Mouse (Mus musculus): ENCODE measurements around the gene Pabpc6. TPM values are rescaled to one million over a fixed set of nuclear protein-coding genes. Genes with fewer than 3 reads are reported as not detected.

The Pabpc6 gene
- not detected in 2 replicates for total RNA-seq (2017)

- ATAC-seq (replicated peaks in 1 of 2; ENCODE audit: insufficient read depth in 1 of 2, low FRiP score in 2 of 2, low TSS enrichment in 1 of 2, low read depth in 1 of 2, poor library complexity in 2 of 2, severe bottlenecking in 2 of 2): no peak
Observed at GRCm38 (mm10) chr17:9669283-9669905, at the start of gene Pabpc6. Gene Pabpc6, minus strand, starts transcription at chr17:9669717.

- ATAC-seq (replicated peaks in 1 of 2; ENCODE audit: insufficient read depth in 1 of 2, low FRiP score in 2 of 2, low TSS enrichment in 1 of 2, low read depth in 1 of 2, poor library complexity in 2 of 2, severe bottlenecking in 2 of 2): no peak
Observed at GRCm38 (mm10) chr17:9710910-9711309, 41.4 kb upstream of the Pabpc6 start.

GRCm38 (mm10) chr17:9708888-9709287, 39.4 kb upstream of the Pabpc6 start:
- ATAC-seq (replicated peaks in 1 of 2; ENCODE audit: insufficient read depth in 1 of 2, low FRiP score in 2 of 2, low TSS enrichment in 1 of 2, low read depth in 1 of 2, poor library complexity in 2 of 2, severe bottlenecking in 2 of 2): no peak

- no peak for ATAC-seq (replicated peaks in 1 of 2; ENCODE audit: insufficient read depth in 1 of 2, low FRiP score in 2 of 2, low TSS enrichment in 1 of 2, low read depth in 1 of 2, poor library complexity in 2 of 2, severe bottlenecking in 2 of 2)
Observed at GRCm38 (mm10) chr17:9707356-9707755, 37.8 kb upstream of the Pabpc6 start.

GRCm38 (mm10) chr17:9697763-9698162, 28.2 kb upstream of the Pabpc6 start:
- ATAC-seq (replicated peaks in 1 of 2; ENCODE audit: insufficient read depth in 1 of 2, low FRiP score in 2 of 2, low TSS enrichment in 1 of 2, low read depth in 1 of 2, poor library complexity in 2 of 2, severe bottlenecking in 2 of 2): no peak

- no peak for ATAC-seq (replicated peaks in 1 of 2; ENCODE audit: insufficient read depth in 1 of 2, low FRiP score in 2 of 2, low TSS enrichment in 1 of 2, low read depth in 1 of 2, poor library complexity in 2 of 2, severe bottlenecking in 2 of 2)
Observed at GRCm38 (mm10) chr17:9691251-9691650, 21.7 kb upstream of the Pabpc6 start.

- ATAC-seq (replicated peaks in 1 of 2; ENCODE audit: insufficient read depth in 1 of 2, low FRiP score in 2 of 2, low TSS enrichment in 1 of 2, low read depth in 1 of 2, poor library complexity in 2 of 2, severe bottlenecking in 2 of 2): no peak
Observed at GRCm38 (mm10) chr17:9683539-9684155, 14.1 kb upstream of the Pabpc6 start.

GRCm38 (mm10) chr17:9680741-9681140, 11.2 kb upstream of the Pabpc6 start:
- no peak for ATAC-seq (replicated peaks in 1 of 2; ENCODE audit: insufficient read depth in 1 of 2, low FRiP score in 2 of 2, low TSS enrichment in 1 of 2, low read depth in 1 of 2, poor library complexity in 2 of 2, severe bottlenecking in 2 of 2)

GRCm38 (mm10) chr17:9675175-9675789, 5.8 kb upstream of the Pabpc6 start:
- no peak for ATAC-seq (replicated peaks in 1 of 2; ENCODE audit: insufficient read depth in 1 of 2, low FRiP score in 2 of 2, low TSS enrichment in 1 of 2, low read depth in 1 of 2, poor library complexity in 2 of 2, severe bottlenecking in 2 of 2)

GRCm38 (mm10) chr17:9667955-9668354, 1.6 kb downstream of the Pabpc6 start:
- no peak for ATAC-seq (replicated peaks in 1 of 2; ENCODE audit: insufficient read depth in 1 of 2, low FRiP score in 2 of 2, low TSS enrichment in 1 of 2, low read depth in 1 of 2, poor library complexity in 2 of 2, severe bottlenecking in 2 of 2)

- no peak for ATAC-seq (replicated peaks in 1 of 2; ENCODE audit: insufficient read depth in 1 of 2, low FRiP score in 2 of 2, low TSS enrichment in 1 of 2, low read depth in 1 of 2, poor library complexity in 2 of 2, severe bottlenecking in 2 of 2)
Observed at GRCm38 (mm10) chr17:9658651-9659050, 10.9 kb downstream of the Pabpc6 start.

GRCm38 (mm10) chr17:9654155-9654554, 15.4 kb downstream of the Pabpc6 start:
- ATAC-seq (replicated peaks in 1 of 2; ENCODE audit: insufficient read depth in 1 of 2, low FRiP score in 2 of 2, low TSS enrichment in 1 of 2, low read depth in 1 of 2, poor library complexity in 2 of 2, severe bottlenecking in 2 of 2): no peak

- ATAC-seq (replicated peaks in 1 of 2; ENCODE audit: insufficient read depth in 1 of 2, low FRiP score in 2 of 2, low TSS enrichment in 1 of 2, low read depth in 1 of 2, poor library complexity in 2 of 2, severe bottlenecking in 2 of 2): no peak
Observed at GRCm38 (mm10) chr17:9647644-9648043, 21.9 kb downstream of the Pabpc6 start.

GRCm38 (mm10) chr17:9643657-9644180, 25.8 kb downstream of the Pabpc6 start:
- ATAC-seq (replicated peaks in 1 of 2; ENCODE audit: insufficient read depth in 1 of 2, low FRiP score in 2 of 2, low TSS enrichment in 1 of 2, low read depth in 1 of 2, poor library complexity in 2 of 2, severe bottlenecking in 2 of 2): no peak

- no peak for ATAC-seq (replicated peaks in 1 of 2; ENCODE audit: insufficient read depth in 1 of 2, low FRiP score in 2 of 2, low TSS enrichment in 1 of 2, low read depth in 1 of 2, poor library complexity in 2 of 2, severe bottlenecking in 2 of 2)
Observed at GRCm38 (mm10) chr17:9637011-9637410, 32.5 kb downstream of the Pabpc6 start.

GRCm38 (mm10) chr17:9632579-9633252, 36.8 kb downstream of the Pabpc6 start:
- ATAC-seq (replicated peaks in 1 of 2; ENCODE audit: insufficient read depth in 1 of 2, low FRiP score in 2 of 2, low TSS enrichment in 1 of 2, low read depth in 1 of 2, poor library complexity in 2 of 2, severe bottlenecking in 2 of 2): no peak

- ATAC-seq (replicated peaks in 1 of 2; ENCODE audit: insufficient read depth in 1 of 2, low FRiP score in 2 of 2, low TSS enrichment in 1 of 2, low read depth in 1 of 2, poor library complexity in 2 of 2, severe bottlenecking in 2 of 2): no peak
Observed at GRCm38 (mm10) chr17:9632140-9632539, 37.4 kb downstream of the Pabpc6 start.

GRCm38 (mm10) chr17:9631081-9631480, 38.4 kb downstream of the Pabpc6 start:
- ATAC-seq (replicated peaks in 1 of 2; ENCODE audit: insufficient read depth in 1 of 2, low FRiP score in 2 of 2, low TSS enrichment in 1 of 2, low read depth in 1 of 2, poor library complexity in 2 of 2, severe bottlenecking in 2 of 2): no peak

Data from hematopoietic stem cell, adult 5-6 weeks (primary cell).